Mouse (Mus musculus): ENCODE data around the gene Fads1. TPM values are rescaled to one million over a fixed set of nuclear protein-coding genes. Genes with fewer than 3 reads are reported as not detected.
"Not testable (repeated sequence)": the region's sequence is repeated elsewhere in the genome, so short reads cannot be mapped to it uniquely, and the experiment has no call there.

Gene Fads1
- total and polyA plus RNA-seq, 3 experiments: 145 to 366 (median 307) TPM

DNA sequence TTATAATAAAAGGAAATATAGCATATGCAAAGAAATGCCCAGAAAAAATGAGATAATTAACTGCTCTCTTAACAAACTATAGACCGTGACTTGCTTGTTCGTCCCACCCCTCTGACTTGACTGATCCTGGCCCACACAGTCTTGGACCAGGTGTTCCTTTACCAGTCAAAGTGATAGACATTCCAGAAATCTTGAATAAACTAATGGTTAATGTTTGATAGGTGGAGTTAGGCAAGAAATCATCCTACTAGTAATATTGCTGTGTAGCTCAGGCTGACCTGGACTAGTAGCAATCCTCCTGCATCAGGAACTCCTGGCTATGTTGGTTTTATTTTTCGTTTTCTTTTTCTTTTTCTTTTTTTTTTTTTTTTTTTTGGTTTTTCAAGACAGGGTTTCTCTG is 14.2 kb upstream of the Fads1 start:
- DNase-seq (ENCODE audit: low spot score): no peak
- Histone ChIP-seq H3K4me3 (ENCODE audit: low read depth, low read length) (no peak overlapping the region), H3K27me3 (ENCODE audit: insufficient read depth, low read length) (no peaks in the 10 kb centered on the region), H3K9me3 (replicated peaks) (no peaks in the 10 kb centered on the region), H3K4me1 (ENCODE audit: insufficient read depth, low read depth, low read length) (peaks cover 51% of the 10 kb centered on the region), H3K36me3 (replicated peaks) (no peaks in the 10 kb centered on the region)
- ATAC-seq (ENCODE audit: extremely low read depth, insufficient number of reproducible peaks, low FRiP score, poor library complexity, severe bottlenecking): no peak
- no peak for TF ChIP-seq CTCF (IDR thresholded peaks at IDR 0.05; ENCODE audit: low read depth, low read length)
- no peak for TF ChIP-seq TAL1 (conservative IDR thresholded peaks at IDR 0.05; ENCODE audit: low read depth, low read length)
- TF ChIP-seq GATA1 (IDR thresholded peaks at IDR 0.05; ENCODE audit: borderline replicate concordance, low read length): no peak
- TF ChIP-seq GATA2 (IDR thresholded peaks at IDR 0.05; ENCODE audit: borderline replicate concordance, low read depth, low read length): no peak
- TF ChIP-seq POLR2AphosphoS5 (IDR thresholded peaks at IDR 0.05; ENCODE audit: insufficient replicate concordance, low read depth, low read length): no peak

DNA sequence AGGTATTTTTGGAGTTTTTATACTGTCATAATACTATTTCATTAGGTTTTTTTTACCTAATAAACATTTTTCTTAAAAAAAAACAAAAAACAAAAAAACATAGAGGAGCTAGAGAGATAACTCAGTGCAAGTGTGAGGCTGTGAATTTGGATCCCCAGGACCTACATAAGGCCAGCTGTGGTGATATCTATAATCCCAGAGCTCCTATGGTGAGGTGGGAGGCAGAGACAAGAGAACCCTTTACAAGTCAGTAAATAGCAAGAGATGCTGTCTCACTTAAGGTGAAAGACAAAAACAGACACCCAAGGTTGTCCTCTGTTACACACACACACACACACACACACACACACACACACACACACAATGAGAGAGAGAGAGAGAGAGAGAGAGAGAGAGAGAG is 13.5 kb upstream of the Fads1 start:
- no peak for ATAC-seq (ENCODE audit: extremely low read depth, insufficient number of reproducible peaks, low FRiP score, poor library complexity, severe bottlenecking)
- no peaks in the 10 kb centered on the region for H3K27me3 ChIP-seq (ENCODE audit: insufficient read depth, low read length)
- H3K36me3 ChIP-seq (replicated peaks): no peaks in the 10 kb centered on the region
- peaks cover 58% of the 10 kb centered on the region for H3K4me1 ChIP-seq (ENCODE audit: insufficient read depth, low read depth, low read length)
- DNase-seq (ENCODE audit: low spot score): no peak
- TF ChIP-seq GATA1 (IDR thresholded peaks at IDR 0.05; ENCODE audit: borderline replicate concordance, low read length) (no peak), CTCF (IDR thresholded peaks at IDR 0.05; ENCODE audit: low read depth, low read length) (no peak), POLR2AphosphoS5 (IDR thresholded peaks at IDR 0.05; ENCODE audit: insufficient replicate concordance, low read depth, low read length) (no peak), GATA2 (IDR thresholded peaks at IDR 0.05; ENCODE audit: borderline replicate concordance, low read depth, low read length) (no peak), TAL1 (conservative IDR thresholded peaks at IDR 0.05; ENCODE audit: low read depth, low read length) (no peak)
- H3K4me3 ChIP-seq (ENCODE audit: low read depth, low read length): no peak overlapping the region
- H3K9me3 ChIP-seq (replicated peaks): no peaks in the 10 kb centered on the region

DNA sequence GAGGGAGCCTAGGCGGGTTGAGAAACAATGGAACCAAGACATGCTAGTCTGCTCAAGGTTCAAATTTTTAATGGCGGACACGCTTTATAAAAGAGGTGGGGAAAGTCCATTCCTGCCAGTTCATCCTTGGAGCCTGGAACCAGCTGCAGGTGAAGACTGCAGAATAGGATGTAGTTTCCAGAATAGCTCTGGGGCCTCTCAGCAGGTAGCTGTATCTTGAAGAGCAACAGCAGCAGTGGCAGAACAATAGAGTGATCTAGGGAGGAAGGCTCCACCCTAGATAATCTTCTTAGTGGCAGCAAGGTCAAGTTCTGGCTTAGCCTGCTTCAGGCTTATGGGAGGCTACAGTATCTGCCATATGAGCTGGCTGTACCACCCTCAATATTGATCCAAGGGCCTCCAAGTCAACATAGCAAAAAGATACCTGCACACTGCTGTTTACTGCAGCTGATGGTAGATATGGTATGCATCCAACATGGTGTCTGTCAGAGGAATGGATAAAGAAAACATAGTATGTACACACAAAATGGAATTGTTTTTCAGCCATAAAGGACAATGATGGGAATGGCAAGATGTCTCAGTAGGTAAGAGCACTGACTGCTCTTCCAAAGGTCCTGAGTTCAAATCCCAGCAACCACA is 12.9 kb upstream of the Fads1 start:
- peaks cover 62% of the 10 kb centered on the region for H3K4me1 ChIP-seq (ENCODE audit: insufficient read depth, low read depth, low read length)
- not testable (repeated sequence) for ATAC-seq (ENCODE audit: extremely low read depth, insufficient number of reproducible peaks, low FRiP score, poor library complexity, severe bottlenecking); H3K4me3 ChIP-seq (ENCODE audit: low read depth, low read length); H3K27me3 ChIP-seq (ENCODE audit: insufficient read depth, low read length); H3K36me3 ChIP-seq (replicated peaks); H3K9me3 ChIP-seq (replicated peaks); DNase-seq (ENCODE audit: low spot score)

DNA sequence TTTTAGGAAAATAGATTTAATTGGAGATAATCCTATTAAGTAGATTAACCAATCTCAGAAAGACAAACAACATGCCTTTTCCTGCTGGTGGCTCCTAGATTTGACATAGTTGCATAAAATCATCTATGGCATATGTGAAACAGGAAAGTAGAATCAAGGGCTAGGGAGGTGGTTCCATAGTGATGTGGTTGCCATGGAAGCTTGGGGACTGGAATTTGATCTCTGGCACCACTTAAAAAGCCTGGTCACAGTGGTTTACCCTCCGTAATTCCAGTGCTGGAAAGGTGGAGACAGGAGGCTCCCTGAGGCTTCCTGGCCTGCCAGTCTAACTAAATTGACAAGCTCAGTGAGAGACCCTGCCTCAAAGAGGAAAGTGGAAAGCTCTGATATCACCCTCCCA is 12.2 kb upstream of the Fads1 start:
- Histone ChIP-seq H3K27me3 (ENCODE audit: insufficient read depth, low read length) (no peaks in the 10 kb centered on the region), H3K4me3 (ENCODE audit: low read depth, low read length) (no peak overlapping the region), H3K36me3 (replicated peaks) (no peaks in the 10 kb centered on the region), H3K4me1 (ENCODE audit: insufficient read depth, low read depth, low read length) (peaks cover 67% of the 10 kb centered on the region), H3K9me3 (replicated peaks) (no peaks in the 10 kb centered on the region)
- TF ChIP-seq POLR2AphosphoS5 (IDR thresholded peaks at IDR 0.05; ENCODE audit: insufficient replicate concordance, low read depth, low read length) (no peak), CTCF (IDR thresholded peaks at IDR 0.05; ENCODE audit: low read depth, low read length) (no peak), GATA2 (IDR thresholded peaks at IDR 0.05; ENCODE audit: borderline replicate concordance, low read depth, low read length) (no peak), TAL1 (conservative IDR thresholded peaks at IDR 0.05; ENCODE audit: low read depth, low read length) (no peak), GATA1 (IDR thresholded peaks at IDR 0.05; ENCODE audit: borderline replicate concordance, low read length) (no peak)
- DNase-seq (ENCODE audit: low spot score): no peak
- ATAC-seq (ENCODE audit: extremely low read depth, insufficient number of reproducible peaks, low FRiP score, poor library complexity, severe bottlenecking): no peak

DNA sequence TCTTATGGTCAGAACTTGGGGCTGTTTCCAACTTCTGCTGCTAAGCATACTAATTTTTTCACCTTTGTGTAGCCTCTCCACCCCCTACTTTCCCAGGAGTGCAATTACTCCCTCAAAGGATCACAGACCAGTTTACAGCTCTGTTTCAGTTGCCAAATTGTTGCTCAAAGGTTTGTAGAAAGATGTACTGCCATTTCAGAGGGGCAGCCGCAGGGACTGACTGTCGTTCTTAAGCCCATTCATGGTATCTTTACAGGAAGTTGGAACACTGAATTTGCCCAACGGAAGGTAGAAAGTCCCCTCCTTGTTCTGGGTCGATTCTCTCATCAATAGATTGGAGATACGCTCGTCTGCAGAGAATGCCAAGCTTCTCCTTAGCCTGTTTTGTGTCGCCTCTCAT is 11.3 kb upstream of the Fads1 start:
- no peak for ATAC-seq (ENCODE audit: extremely low read depth, insufficient number of reproducible peaks, low FRiP score, poor library complexity, severe bottlenecking)
- no peaks in the 10 kb centered on the region for H3K36me3 ChIP-seq (replicated peaks)
- no peaks in the 10 kb centered on the region for H3K27me3 ChIP-seq (ENCODE audit: insufficient read depth, low read length)

DNA sequence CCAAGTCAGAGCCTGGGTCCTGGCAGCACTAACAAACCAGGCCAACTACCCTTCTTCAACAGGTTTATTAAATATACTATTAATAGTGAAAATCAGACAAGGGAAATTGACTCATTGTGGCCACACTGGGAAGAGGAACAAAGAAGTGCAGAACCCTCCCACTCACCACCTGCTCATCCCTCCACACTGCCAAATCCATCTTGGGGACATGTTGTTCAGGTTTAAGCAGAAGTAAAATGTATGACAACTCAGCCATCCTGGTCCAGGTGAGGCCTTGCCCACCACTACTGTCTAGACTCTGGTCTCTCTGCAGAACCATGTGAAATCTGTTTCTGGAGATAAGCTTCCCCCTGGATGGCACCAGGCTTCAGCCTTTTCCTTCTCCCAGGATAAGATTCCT is 10.8 kb upstream of the Fads1 start:
- ATAC-seq (ENCODE audit: extremely low read depth, insufficient number of reproducible peaks, low FRiP score, poor library complexity, severe bottlenecking) (no peak), DNase-seq (ENCODE audit: low spot score) (no peak)
- H3K36me3 ChIP-seq (replicated peaks): no peaks in the 10 kb centered on the region
- peaks cover 72% of the 10 kb centered on the region for H3K4me1 ChIP-seq (ENCODE audit: insufficient read depth, low read depth, low read length)
- no peaks in the 10 kb centered on the region for H3K27me3 ChIP-seq (ENCODE audit: insufficient read depth, low read length)
- H3K9me3 ChIP-seq (replicated peaks): no peaks in the 10 kb centered on the region
- TF ChIP-seq GATA1 (IDR thresholded peaks at IDR 0.05; ENCODE audit: borderline replicate concordance, low read length): no peak
- H3K4me3 ChIP-seq (ENCODE audit: low read depth, low read length): no peak overlapping the region; the same call in 1 of the 2 replicates

More for the DNA sequence above, 11.3 kb upstream of the Fads1 start:
- Histone ChIP-seq H3K4me3 (ENCODE audit: low read depth, low read length) (no peak overlapping the region), H3K9me3 (replicated peaks) (no peaks in the 10 kb centered on the region), H3K4me1 (ENCODE audit: insufficient read depth, low read depth, low read length) (peaks cover 73% of the 10 kb centered on the region)
- DNase-seq (ENCODE audit: low spot score): no peak
- TF ChIP-seq POLR2AphosphoS5 (IDR thresholded peaks at IDR 0.05; ENCODE audit: insufficient replicate concordance, low read depth, low read length) (no peak), GATA2 (IDR thresholded peaks at IDR 0.05; ENCODE audit: borderline replicate concordance, low read depth, low read length) (no peak), GATA1 (IDR thresholded peaks at IDR 0.05; ENCODE audit: borderline replicate concordance, low read length) (no peak), TAL1 (conservative IDR thresholded peaks at IDR 0.05; ENCODE audit: low read depth, low read length) (no peak), CTCF (IDR thresholded peaks at IDR 0.05; ENCODE audit: low read depth, low read length) (no peak)
